Mouse (Mus musculus) midbrain, embryonic 10.5 days (tissue): ENCODE data around the gene Gal3st2c. TPM values are rescaled to one million over a fixed set of nuclear protein-coding genes. Genes with fewer than 3 reads are reported as not detected.
"Not testable (repeated sequence)": the region's sequence is repeated elsewhere in the genome, so short reads cannot be mapped to it uniquely, and the experiment has no call there.

Experiments used
- DNase-seq: peaks from one replicate; pipeline ENCODE4 v3.0.0-alpha.2; 2017; ENCODE audit warnings: low spot score
- H3K27ac ChIP-seq: fragments of 300-500 bp; sonication (generic); replicated peaks from 2 replicates; pipeline ENCODE4 v1.5.1; 2016; ENCODE audit warnings: mild to moderate bottlenecking
- H3K27me3 ChIP-seq: fragments of 300-500 bp; sonication (generic); 2 replicates; pipeline ENCODE4 v1.6.1; 2016; ENCODE audit warnings: low read depth, mild to moderate bottlenecking; ENCODE audit not compliant: poor library complexity, severe bottlenecking
- H3K36me3 ChIP-seq: fragments of 300-500 bp; sonication (generic); 2 replicates; pipeline ENCODE4 v1.6.1; 2016; ENCODE audit warnings: mild to moderate bottlenecking, moderate library complexity
- H3K4me1 ChIP-seq: fragments of 300-500 bp; sonication (generic); 2 replicates; pipeline ENCODE4 v1.6.1; 2016
- H3K4me3 ChIP-seq: fragments of 300-500 bp; sonication (generic); 2 replicates; pipeline ENCODE4 v1.5.1; 2016; ENCODE audit warnings: mild to moderate bottlenecking, moderate library complexity
- H3K9me3 ChIP-seq: fragments of 300-500 bp; sonication (generic); replicated peaks from 2 replicates; pipeline ENCODE4 v1.6.1; 2016; ENCODE audit warnings: mild to moderate bottlenecking
- WGBS: fragments of 180-500 bp; shearing (Covaris S2); methylation state at CpG from one replicate; pipeline ENCODE4 v1.1.7; 2016; 5-methylcytosine and 5-hydroxymethylcytosine counted together
- polyA plus RNA-seq: library from polyadenylated mRNA; unstranded; fragments of >200 nt; fragmentation: Nextera tagmentation; extraction: Ambion mirVana; gene quantifications from 2 replicates; pipeline ENCODE4 v1.2.1, GENCODE M21; 2016

Gal3st2c gene
- polyA plus RNA-seq, 1 experiment from 2014 or later: not detected

GRCm38 (mm10) chr1:94008826-94009225 is 18.5 kb downstream of the Gal3st2c start:
- H3K9me3 ChIP-seq, H3K4me3 ChIP-seq, H3K36me3 ChIP-seq, H3K27ac ChIP-seq, H3K4me1 ChIP-seq, H3K27me3 ChIP-seq, DNase-seq: not testable (repeated sequence)
- 91% methylated on average over 16 of the region's 19 CpGs for WGBS

GRCm38 (mm10) chr1:94011643-94012042 is 21.3 kb downstream of the Gal3st2c start:
- no peak for DNase-seq
- Histone ChIP-seq H3K27me3 (no peaks in the 10 kb centered on the region), H3K4me3 (no peak overlapping the region), H3K4me1 (no peaks in the 10 kb centered on the region), H3K36me3 (no peaks in the 10 kb centered on the region), H3K27ac (no peak overlapping the region), H3K9me3 (no peaks in the 10 kb centered on the region)
- 71% methylated on average over 3 of the region's 3 CpGs for WGBS

GRCm38 (mm10) chr1:94020151-94020550 is 29.8 kb downstream of the Gal3st2c start, which contains the start of gene Neu4:
Gene Neu4, plus strand, starts transcription at chr1:94020451.
- Histone ChIP-seq H3K4me1 (no peaks in the 10 kb centered on the region), H3K27me3 (no peaks in the 10 kb centered on the region), H3K4me3 (no peak within 1 kb of the TSS), H3K9me3 (no peaks in the 10 kb centered on the region), H3K36me3 (no peaks in the 10 kb centered on the region), H3K27ac (no peak within 1 kb of the TSS)
- DNase-seq: no peak
- 91% methylated on average over 6 of the region's 6 CpGs for WGBS

- WGBS: 91% methylated on average over 12 of the region's 12 CpGs
- Histone ChIP-seq H3K27me3 (no peaks in the 10 kb centered on the region), H3K4me1 (no peaks in the 10 kb centered on the region), H3K36me3 (no peaks in the 10 kb centered on the region), H3K4me3 (no peak overlapping the region), H3K27ac (no peak overlapping the region), H3K9me3 (no peaks in the 10 kb centered on the region)
- no peak for DNase-seq
Measured at GRCm38 (mm10) chr1:94027506-94028108, 37.3 kb downstream of the Gal3st2c start.

GRCm38 (mm10) chr1:94028741-94029140 is 38.4 kb downstream of the Gal3st2c start:
- no peaks in the 10 kb centered on the region for H3K9me3 ChIP-seq
- no peak overlapping the region for H3K4me3 ChIP-seq
- no peak overlapping the region for H3K27ac ChIP-seq
- no peak for DNase-seq
- 90% methylated on average over 2 of the region's 2 CpGs for WGBS
- H3K36me3 ChIP-seq: no peaks in the 10 kb centered on the region
- no peaks in the 10 kb centered on the region for H3K4me1 ChIP-seq
- H3K27me3 ChIP-seq: no peaks in the 10 kb centered on the region

GRCm38 (mm10) chr1:94033075-94033602 is 42.8 kb downstream of the Gal3st2c start:
- no peak overlapping the region for H3K27ac ChIP-seq
- H3K36me3 ChIP-seq: no peaks in the 10 kb centered on the region
- no peaks in the 10 kb centered on the region for H3K27me3 ChIP-seq
- DNase-seq: no peak
- H3K4me3 ChIP-seq: no peak overlapping the region
- H3K9me3 ChIP-seq: no peaks in the 10 kb centered on the region
- 86% methylated on average over 2 of the region's 2 CpGs for WGBS
- H3K4me1 ChIP-seq: peaks cover 10% of the 10 kb centered on the region

GRCm38 (mm10) chr1:94034984-94035743 is 44.9 kb downstream of the Gal3st2c start:
- H3K4me3 ChIP-seq: peak overlapping the region; percentile 57
- peak overlapping the region; percentile 84 for H3K27ac ChIP-seq
- no peaks in the 10 kb centered on the region for H3K36me3 ChIP-seq
- whole genome bisulfite sequencing: 2% methylated on average over 25 of the region's 25 CpGs
- peak; percentile 85 for DNase-seq
- H3K27me3 ChIP-seq: no peaks in the 10 kb centered on the region
- no peaks in the 10 kb centered on the region for H3K9me3 ChIP-seq
- peaks cover 10% of the 10 kb centered on the region for H3K4me1 ChIP-seq

GRCm38 (mm10) chr1:94040391-94040790 is 50.1 kb downstream of the Gal3st2c start:
- Histone ChIP-seq H3K9me3 (no peaks in the 10 kb centered on the region), H3K36me3 (no peaks in the 10 kb centered on the region), H3K27me3 (no peaks in the 10 kb centered on the region), H3K4me1 (peaks cover 6% of the 10 kb centered on the region), H3K27ac (no peak overlapping the region), H3K4me3 (no peak overlapping the region)
- DNase-seq: no peak
- 98% methylated on average over 2 of the region's 2 CpGs for WGBS

GRCm38 (mm10) chr1:94045559-94045958 is 55.2 kb downstream of the Gal3st2c start:
- Histone ChIP-seq H3K9me3 (no peaks in the 10 kb centered on the region), H3K27ac (no peak overlapping the region), H3K36me3 (no peaks in the 10 kb centered on the region), H3K27me3 (no peaks in the 10 kb centered on the region), H3K4me1 (no peaks in the 10 kb centered on the region), H3K4me3 (no peak overlapping the region)
- no peak for DNase-seq
- WGBS: 86% methylated on average over 3 of the region's 3 CpGs

GRCm38 (mm10) chr1:94046544-94046943 is 56.2 kb downstream of the Gal3st2c start:
- no peaks in the 10 kb centered on the region for H3K27me3 ChIP-seq
- DNase-seq: no peak
- WGBS: 83% methylated on average over 4 of the region's 4 CpGs
- no peaks in the 10 kb centered on the region for H3K4me1 ChIP-seq
- H3K4me3 ChIP-seq: no peak overlapping the region
- H3K36me3 ChIP-seq: no peaks in the 10 kb centered on the region
- no peaks in the 10 kb centered on the region for H3K9me3 ChIP-seq
- H3K27ac ChIP-seq: no peak overlapping the region

GRCm38 (mm10) chr1:94051104-94051503 is 60.8 kb downstream of the Gal3st2c start:
- Histone ChIP-seq H3K27me3 (no peaks in the 10 kb centered on the region), H3K27ac (no peak overlapping the region), H3K9me3 (no peaks in the 10 kb centered on the region), H3K4me3 (no peak overlapping the region), H3K36me3 (no peaks in the 10 kb centered on the region), H3K4me1 (no peaks in the 10 kb centered on the region)
- 91% methylated on average over 5 of the region's 5 CpGs for WGBS
- no peak for DNase-seq

GRCm38 (mm10) chr1:94052373-94052772 is 62.1 kb downstream of the Gal3st2c start, which contains the start of gene Pdcd1:
Gene Pdcd1, minus strand, starts transcription at chr1:94052553.
- Histone ChIP-seq H3K27me3 (no peaks in the 10 kb centered on the region), H3K4me1 (no peaks in the 10 kb centered on the region), H3K9me3 (no peaks in the 10 kb centered on the region), H3K36me3 (no peaks in the 10 kb centered on the region), H3K27ac (no peak within 1 kb of the TSS), H3K4me3 (no peak within 1 kb of the TSS)
- WGBS: 62% methylated on average over 6 of the region's 6 CpGs
- DNase-seq: peak; percentile 10
